Mouse (Mus musculus) left cerebral cortex, adult 8-10 months (tissue): ENCODE measurements at regions not wholly inside any gene's neighbourhood (a gene's known extent, or its start where the extent isn't known, plus 50 kb on each side); places are given as distances from the start of the nearest gene placed in this dataset.

Experiments used
- DNase-seq, 2 experiments: peaks; one replicate each; pipeline ENCODE4 v3.0.0; 2022; ENCODE audit warnings: low spot score in 2 of 2

DNA sequence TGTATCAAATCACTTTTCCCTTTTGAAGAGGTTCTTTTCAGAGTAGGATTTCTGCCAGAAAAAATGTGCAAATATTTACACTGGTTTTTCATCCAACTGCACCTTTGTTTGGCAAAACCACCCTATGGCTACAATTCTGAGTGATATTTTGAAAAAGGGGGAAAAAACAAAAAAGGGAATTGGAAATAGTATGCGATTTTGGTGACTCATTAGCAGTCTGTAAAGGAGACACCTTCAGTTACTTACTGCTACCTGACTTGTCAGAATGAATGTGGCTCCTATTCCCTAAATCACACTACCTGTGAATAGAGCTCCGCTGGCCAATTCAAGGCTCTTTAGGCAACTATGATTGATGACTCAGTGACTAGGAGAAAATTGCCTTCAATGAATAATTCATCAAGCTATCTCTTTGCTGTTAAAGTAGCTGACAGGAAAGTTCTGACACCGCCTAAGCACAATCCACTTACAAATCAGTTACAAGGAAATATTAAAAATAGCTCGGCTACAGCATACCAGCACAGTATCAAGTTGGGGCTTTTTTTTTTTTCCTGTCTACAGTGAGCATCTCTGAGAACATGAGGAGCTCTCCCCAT is 560.8 kb downstream of the Gm43517 start:
- DNase-seq = peak in 1 of 2 experiments; percentile 21

- DNase-seq = no peak
These were observed 561.8 kb downstream of the Gm43517 start for GRCm38 (mm10) chr12:49946752-49947260.

GRCm38 (mm10) chr12:49950986-49951385 is 566.0 kb downstream of the Gm43517 start:
- DNase-seq = no peak

GRCm38 (mm10) chr12:49951821-49952220 is 566.8 kb downstream of the Gm43517 start:
- peak; percentile 47 to 68 for DNase-seq

DNA sequence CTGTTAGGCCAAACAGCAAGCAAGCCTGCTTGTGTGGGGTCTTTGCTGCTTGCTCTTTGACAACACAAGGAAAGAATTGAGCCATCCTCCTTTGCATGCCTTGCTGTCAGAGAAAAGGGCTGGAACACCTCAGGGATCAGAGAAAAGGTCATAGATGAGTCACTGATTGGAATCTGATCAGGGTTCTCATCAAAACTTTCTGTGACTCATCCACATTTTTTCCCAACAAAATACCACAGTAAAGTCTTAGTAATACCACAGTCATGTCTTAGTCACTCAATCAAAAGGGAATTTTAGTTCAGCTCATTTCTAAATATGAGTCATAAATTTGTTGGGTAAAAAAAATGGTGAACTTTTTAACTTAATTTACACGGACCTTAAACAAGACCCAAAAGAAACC is 583.1 kb downstream of the Gm43517 start:
- DNase-seq = no peak

- no peak for DNase-seq
These were observed 584.6 kb downstream of the Gm43517 start for GRCm38 (mm10) chr12:49969546-49969945.

GRCm38 (mm10) chr12:49974591-49975323 is 589.8 kb downstream of the Gm43517 start:
- DNase-seq = no peak

DNA sequence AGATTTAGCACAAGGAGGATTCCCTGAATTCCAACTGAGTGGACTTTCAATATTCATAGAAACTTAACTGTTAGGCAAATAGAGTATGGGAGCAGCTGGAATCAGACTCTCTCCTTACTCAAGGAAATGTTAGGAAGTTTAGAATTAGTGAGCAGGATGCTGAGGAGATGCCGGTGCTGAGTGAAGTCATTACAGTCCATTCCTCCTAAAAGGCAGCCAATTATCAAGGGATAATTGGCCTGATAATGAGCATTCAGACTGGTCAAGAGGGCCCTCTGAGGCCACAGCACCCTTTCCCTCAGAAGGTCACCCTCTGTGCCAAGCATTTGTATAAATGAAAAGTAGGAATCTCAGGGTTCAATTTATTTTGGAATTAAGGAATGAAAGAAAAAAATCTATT is 590.6 kb downstream of the Gm43517 start:
- no peak for DNase-seq

DNA sequence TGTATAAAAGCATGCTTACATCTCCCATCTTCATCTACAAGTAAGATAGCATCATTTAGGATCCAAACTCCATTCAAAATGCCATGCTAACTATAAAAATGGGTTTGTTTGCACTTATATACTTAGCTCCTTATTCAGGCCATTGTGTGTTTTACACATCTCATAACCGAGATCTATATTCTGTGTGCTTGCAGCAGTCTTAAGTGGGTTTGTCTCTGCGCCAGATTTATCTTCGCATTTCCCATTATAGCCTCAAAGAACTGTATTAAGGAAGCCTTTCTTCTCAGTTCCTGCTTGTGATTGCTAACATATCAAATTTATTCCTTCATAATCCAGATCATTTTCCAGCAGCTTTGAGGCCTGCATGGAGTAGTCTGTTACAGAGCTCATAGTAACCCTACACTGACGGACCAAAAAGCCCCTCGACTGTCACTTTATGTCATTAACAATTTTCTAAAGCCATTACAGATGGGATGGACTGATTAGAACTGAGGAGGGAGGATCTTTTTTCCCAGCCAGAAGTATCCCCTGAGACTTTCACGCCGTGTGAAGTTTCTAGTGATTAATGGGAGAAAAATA is 607.6 kb downstream of the Gm43517 start:
- DNase-seq = peak in 1 of 2 experiments; percentile 45

GRCm38 (mm10) chr12:50038808-50039374 is 610.0 kb downstream of the Prkd1 start:
- DNase-seq = peak in 1 of 2 experiments; percentile 13

- no peak for DNase-seq
These were observed 587.6 kb downstream of the Prkd1 start for GRCm38 (mm10) chr12:50061286-50061685.

- DNase-seq = no peak
These were observed 582.5 kb downstream of the Prkd1 start for GRCm38 (mm10) chr12:50066394-50066793.

DNA sequence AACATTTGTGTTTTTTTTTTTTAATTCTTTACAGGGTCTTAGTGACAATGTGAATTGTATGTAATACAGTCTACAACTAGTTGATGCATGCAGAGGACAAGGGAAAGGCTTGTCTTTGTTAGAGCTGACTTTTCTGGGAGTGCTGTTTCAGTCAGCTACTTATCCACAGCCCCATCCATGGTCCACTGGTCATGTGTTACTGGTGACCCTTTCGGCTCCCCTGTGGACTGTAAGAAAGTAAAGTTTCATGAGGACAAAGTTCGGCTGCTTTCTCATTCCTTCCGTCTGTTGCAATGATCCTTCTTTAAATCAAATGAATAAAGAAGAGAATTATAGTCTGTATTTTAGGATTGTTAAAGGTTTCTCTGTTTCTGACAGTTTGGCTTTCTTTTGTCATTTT is 577.1 kb downstream of the Prkd1 start:
- DNase-seq = no peak

GRCm38 (mm10) chr12:50072359-50072758 is 576.5 kb downstream of the Prkd1 start:
- no peak for DNase-seq

DNA sequence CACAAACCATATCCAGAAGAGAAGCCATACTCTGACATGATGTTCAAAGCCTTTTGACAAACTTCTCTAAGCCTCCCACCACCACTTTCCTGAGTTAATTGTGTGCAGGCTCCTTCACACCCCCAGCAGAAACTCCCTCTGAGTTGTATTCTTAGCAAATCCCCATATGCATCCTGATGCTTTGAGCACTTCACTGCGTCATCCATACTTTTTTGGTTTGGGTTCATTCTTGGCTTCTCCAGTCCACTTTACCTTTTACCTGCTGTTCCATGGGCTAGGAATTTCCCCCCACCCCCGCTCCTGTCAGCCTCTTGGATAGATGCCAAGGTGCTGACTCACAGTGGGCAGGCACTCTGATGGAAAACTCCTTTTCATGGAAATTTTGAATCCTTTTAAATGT is 575.2 kb downstream of the Prkd1 start:
- DNase-seq = peak; percentile 32 to 63

DNA sequence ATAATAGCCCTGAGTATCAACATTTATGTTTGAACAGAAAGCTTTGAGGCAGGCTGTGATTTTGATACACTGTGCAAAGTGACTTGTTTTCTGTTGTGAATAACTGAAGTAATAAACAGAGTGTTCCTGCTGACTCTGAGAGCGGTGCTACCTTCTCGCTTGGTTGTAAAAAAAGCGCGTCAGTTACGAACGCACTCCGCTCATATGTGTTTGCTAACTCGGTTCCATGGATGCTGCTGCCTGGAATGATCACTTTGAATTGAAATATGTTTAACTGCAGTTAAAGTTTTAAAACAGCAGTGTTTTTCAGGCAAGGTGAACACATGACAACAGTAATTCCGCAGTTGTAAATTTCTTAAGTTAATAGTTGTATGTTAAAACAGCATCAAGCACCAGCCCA is 567.7 kb downstream of the Prkd1 start:
- DNase-seq = no peak

- peak in 1 of 2 experiments; percentile 37 for DNase-seq
These were observed 567.3 kb downstream of the Prkd1 start for GRCm38 (mm10) chr12:50081571-50081970.

GRCm38 (mm10) chr12:50084517-50084916 is 564.4 kb downstream of the Prkd1 start:
- no peak for DNase-seq

- DNase-seq = no peak
These were observed 537.5 kb downstream of the Prkd1 start for GRCm38 (mm10) chr12:50111246-50112044.

GRCm38 (mm10) chr12:50112081-50112491 is 536.8 kb downstream of the Prkd1 start:
- peak in 1 of 2 experiments; percentile 67 for DNase-seq

- DNase-seq = no peak
These were observed 533.0 kb downstream of the Prkd1 start for GRCm38 (mm10) chr12:50115855-50116254.
